Mouse (Mus musculus) ES-E14 (cell line): ENCODE data around the gene Upk3b.

Experiments
- CHD2 ChIP-seq: IDR thresholded peaks from 2 replicates; pipeline ENCODE4 v1.6.1; 2014; ENCODE audit warnings: mild to moderate bottlenecking, low read depth, low read length, inconsistent platforms
- MAFK ChIP-seq: IDR thresholded peaks from 2 replicates; pipeline ENCODE4 v1.6.1; 2014; ENCODE audit warnings: mild to moderate bottlenecking, low read depth, low read length, inconsistent platforms; ENCODE audit not compliant: insufficient read depth
- ZNF384 ChIP-seq: IDR thresholded peaks from 2 replicates; pipeline ENCODE4 v1.6.1; 2012; ENCODE audit warnings: low read depth, low read length, inconsistent platforms

DNA sequence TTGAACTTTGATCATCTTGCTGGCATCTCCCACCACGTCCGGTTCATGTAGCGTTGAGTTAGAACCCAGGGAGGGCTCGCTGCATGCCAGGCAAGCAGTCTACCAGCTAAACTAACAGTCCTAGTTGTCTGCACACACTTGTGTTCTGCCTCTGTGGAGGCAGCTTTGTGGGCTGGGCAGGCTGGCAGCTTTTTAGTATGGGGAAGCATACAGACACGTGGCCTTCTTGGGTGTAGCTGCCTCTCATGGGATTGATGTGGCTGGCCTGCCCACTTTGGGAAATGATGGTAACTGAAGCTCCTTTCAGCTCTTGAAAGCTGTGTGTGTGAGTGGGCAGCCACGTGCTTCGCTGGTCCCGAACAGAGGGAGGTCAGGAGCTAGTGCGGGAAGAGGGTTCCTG lies 11.4 kb upstream of the Upk3b start:
- no peak for TF ChIP-seq CHD2
- TF ChIP-seq ZNF384: no peak
- no peak for TF ChIP-seq MAFK
